Mouse (Mus musculus) frontal cortex, postnatal 14 days (tissue): ENCODE results near the gene Ranbp10.
"Not testable (repeated sequence)": the region's sequence is repeated elsewhere in the genome, so short reads cannot be mapped to it uniquely, and the experiment has no call there.

Source experiments
- DNase-seq, 2 experiments: peaks; one replicate each; pipeline ENCODE4 v3.0.0; 2022; ENCODE audit warnings: low spot score in 2 of 2

Ranbp10 gene

DNA sequence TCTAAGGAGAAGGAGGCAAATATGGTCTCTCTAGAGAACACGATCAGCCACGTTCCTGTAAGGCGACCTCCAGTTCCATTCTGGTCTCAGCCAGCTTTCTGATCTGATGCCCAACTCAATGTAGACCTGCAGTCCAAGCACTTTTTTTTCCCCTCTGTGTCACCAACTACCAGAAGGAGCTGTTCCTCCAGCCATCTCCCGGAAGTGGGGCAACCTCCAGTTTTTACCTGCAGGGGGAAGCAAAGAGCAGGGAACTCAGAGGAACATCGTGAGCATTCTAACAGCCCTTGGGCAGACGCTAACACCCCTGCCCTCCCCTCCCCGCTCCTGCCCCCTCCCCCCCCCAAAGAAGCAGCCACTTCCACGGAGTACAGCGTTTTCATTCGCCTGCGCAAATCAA, 8.2 kb upstream of the Ranbp10 start:
- DNase-seq: peak; percentile 40 to 54

DNA sequence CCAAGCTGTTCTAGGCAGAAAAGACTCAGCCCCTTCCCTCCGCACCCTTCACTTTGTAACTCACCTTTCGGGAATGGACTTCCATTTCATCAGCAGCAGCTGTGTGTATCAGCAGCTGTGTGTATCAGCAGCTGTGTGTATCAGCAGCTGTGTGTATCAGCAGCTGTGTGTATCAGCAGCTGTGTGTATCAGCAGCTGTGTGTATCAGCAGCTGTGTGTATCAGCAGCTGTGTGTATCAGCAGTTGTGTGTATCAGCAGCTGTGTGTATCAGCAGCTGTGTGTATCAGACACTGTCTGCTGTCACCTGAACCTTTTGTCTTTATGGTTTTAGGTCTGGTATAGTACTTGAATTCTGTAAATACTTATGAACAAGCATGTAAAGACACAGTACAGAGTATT, 6.6 kb upstream of the Ranbp10 start:
- not testable (repeated sequence) for DNase-seq

DNA sequence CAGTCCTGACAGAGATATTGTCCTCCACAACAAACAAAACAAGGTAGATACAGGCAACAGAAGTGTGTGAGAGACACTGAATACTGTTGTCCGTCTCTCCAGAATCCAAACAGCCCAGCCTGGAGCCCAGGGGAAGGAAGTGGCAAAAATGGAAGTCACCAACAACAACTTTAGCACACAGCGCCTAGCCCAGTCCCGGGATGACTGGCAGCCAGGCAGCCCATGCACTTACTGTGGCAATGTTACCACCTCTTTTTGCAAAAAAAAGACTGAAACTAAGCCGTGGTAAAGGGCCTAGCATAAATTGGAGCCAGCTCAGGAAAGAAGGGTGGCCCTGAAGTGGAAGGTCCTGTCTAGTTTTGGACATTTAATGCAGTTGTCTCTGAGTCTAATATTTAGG, 771 bp downstream of the Ranbp10 start:
- no peak for DNase-seq

DNA sequence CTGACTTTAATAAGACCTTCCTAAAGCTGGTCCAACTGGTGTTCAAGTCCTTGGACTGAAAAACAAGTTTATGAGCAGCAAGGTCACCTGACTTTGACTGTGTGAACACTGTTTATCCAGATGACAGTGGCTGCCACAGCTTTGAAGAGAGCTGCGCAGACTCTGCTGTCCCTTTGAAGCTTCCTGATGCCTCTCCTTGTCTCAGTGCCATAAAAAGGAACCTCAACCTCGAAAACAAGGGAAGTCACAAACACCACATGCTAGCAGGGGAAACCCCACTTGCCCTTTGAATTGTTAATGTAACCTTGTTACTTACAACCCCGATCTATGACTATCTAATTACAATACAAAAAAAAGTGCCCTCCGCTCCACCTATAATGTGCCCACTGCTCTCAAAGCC, 1.6 kb downstream of the Ranbp10 start:
- no peak for DNase-seq

DNA sequence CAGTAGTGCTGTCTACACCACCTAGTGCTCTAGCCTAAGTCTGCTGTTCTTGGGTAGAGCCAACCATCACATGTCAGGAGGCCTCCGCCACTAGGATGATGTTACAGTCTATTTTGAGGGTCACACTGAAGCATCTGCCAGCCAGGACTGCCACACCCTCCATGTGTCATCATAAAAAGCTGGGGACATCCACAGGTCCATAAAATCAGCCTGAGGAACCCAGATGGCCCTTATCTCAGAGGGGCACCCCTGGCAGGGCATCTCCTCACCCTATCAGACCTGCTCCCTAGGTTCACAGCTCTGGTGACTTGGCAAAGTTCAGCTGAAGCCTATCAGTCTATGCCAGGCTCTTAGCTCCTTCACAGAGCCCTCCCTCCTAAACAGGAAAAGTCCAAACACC, 6.2 kb downstream of the Ranbp10 start:
- no peak for DNase-seq

DNA sequence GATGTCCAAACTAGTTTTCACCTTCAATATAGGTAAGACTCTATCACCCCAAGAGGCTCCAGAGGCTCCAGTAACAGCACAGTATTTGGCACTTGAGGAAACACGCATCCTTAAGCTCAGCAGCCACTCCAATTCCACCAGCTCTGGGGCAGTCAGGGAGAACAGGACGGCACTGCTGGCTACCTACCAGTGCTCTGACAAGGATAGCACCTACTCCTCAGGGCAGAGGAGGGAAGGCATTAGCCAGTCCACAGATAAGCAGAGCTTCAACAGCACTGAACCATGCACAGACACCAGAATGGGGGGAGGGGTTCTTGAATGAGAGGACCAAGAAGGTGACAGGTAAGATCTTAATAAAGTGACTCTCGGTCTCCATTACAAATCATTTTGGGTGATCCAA, 7.5 kb downstream of the Ranbp10 start:
- no peak for DNase-seq

DNA sequence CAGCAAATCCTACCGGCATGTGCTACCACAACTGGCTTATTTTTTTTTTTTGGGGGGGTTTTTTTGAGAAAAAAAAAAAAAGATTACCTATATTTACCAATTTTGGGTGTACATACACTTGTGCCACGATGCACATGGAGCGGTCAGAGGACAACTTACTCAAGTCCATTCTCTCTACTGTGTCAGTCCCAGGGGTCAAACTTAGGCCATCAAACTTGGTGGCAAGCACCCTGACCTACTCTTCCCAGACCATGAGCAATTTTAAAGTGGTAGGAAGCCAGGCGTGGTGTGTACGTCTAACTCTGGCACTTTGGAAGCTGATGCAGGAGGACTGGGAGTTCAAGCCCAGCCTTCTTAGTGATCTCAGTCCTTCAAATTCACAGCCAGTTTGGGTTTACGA, 13.9 kb downstream of the Ranbp10 start:
- DNase-seq: no peak

DNA sequence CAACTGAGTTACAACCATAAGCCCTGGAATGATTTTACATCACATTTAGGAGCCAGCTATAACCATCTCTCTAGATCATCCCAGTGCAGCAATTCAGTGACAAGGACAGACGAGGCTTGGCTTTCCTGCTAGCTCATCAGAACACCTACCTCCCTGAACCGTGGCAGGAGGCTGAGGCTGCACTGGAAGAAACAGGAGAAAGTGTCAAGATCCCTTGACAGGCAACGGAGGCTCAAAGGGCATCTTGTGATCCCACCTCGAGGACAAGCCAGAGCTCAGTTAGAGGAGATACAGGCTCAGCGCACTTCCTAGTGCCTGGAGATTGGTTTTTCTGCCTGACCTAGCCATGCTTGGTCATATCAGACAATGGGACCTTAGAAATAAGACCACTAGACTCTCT, 14.6 kb downstream of the Ranbp10 start:
- DNase-seq: no peak

DNA sequence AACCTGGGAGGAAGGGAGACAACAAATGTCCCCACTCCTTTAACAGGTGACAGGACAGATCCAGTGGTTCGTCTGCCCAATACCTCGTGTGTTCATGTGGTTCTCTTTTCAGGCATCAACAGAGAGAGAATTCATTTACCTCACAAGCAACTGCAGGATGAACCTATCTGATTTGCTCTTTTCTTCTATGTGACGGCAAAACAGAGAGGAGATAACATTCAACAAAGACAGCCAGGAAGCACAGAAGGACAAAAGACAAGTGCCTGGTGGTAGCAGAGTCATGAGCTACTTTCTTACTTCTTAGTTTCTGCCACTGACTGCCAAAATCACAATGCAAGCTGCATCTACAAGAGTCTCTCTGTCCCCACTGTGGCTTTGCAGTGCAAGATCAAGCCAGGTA, 15.6 kb downstream of the Ranbp10 start:
- no peak for DNase-seq

DNA sequence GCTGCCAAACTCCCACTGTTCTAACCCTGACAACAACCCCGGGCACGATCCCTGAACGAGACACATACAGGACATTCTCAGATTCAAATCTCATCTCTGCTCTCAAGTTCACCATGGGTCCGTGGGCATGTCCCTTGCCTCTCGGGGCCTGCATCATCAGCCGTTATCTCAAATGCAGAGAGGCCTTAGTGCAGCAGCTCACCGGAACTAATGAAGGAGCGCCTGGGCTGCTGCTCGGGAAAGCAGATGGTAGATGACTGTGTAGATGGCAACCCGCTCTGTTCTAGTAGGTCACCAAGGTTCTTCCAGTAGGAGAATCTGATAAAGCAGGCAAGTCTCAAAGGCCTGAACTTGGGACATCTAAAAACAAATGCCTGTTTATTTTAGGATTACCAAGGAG, 16.1 kb downstream of the Ranbp10 start:
- no peak for DNase-seq

DNA sequence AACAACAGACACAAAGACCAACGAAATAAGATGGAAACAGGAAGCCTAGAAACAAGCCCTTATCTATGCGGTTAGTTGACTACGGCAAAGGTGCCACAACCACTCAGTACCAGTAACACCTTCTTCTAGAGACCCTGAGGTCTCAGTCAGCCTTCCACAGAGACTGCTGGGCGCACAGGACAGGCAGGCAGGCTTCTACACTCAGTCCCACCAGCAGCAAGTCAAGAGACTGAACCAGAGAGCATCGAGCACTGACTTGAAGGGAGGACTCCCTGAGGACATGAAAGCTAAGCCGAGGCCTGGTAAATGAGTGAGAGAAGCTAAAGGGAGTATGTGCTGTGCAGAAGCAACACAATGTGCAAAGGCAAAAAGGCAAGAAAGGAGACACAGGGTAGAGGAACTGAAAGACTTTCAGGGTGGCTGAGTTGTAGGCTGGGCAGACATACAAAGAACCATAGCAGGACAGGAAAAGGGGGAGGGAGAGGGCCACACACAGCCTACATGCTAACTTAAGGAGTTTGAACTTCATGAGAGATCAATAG, 16.8 kb downstream of the Ranbp10 start:
- DNase-seq: no peak

DNA sequence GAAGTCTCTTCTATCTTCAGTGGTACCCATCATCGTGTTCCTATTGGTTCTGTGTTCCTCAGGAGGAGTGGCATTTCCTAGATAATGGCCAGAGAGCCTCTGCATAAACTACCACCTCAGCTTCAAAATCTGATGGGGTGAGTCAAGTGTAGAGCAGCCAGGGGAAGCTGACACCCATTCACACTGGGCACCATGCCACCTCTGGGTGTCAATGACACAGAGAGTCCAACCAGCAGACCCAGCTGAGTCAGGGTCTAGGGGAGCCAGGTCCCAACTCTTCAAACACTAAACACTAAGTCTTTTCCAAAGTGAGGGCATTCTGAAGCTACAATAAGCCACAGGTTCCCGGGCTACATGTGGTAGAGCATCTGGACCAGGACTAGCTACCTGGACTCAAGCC, 18.7 kb downstream of the Ranbp10 start:
- no peak for DNase-seq

DNA sequence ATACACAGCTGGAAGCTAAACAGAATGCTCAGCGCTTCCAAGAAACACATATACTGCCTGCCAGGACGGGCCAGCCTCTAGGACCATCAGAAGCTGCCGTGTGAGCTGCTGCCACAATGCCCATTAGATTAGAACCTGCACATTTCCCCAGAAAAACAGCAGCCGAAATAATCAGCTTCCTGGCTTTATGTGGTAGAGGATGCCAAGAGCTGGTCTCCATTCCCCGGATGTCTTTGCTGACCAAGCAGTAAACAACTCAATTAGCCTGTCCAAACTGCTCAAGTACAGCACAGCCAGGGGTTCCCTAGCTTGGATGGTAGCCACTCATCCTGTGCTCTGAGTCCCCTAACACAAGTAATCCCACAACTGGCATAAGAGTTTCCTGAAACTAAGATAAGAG, 19.4 kb downstream of the Ranbp10 start:
- DNase-seq: no peak

DNA sequence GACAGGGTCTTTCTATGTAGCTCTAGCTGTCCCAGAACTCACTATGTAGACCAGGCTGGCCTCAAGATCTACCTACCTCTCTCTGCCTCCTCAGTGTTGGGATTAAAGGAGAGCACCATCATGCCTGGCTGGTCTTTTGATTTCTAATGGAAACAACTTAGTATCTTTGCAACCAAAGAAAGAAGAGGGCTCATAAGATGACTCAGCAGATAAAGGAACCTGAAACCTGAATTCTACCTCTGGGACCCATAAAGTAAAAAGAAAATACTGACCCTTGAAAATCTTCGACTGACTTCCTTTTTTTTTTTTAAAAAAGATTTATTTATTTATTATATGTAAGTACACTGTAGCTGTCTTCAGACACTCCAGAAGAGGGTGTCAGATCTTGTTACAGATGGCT, 21.2 kb downstream of the Ranbp10 start:
- DNase-seq: no peak

DNA sequence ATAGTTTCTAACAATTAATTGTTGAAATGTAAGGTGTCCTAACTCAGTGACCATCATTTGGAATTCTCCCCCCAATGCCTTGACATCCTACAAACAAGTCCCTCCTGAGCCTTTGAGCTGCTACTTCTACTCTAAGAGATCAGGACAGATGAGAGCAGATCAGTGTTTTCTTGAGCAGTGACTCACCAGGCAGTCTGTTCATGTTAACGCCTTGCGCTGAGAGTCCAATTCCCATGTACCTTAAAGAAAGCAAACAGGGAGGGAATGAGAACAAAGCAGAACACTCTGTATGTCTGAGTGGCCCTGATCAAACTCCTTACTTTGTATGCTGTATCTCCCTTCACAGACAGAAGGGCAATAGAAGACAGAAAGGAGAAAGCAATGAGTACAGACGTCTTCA, 21.8 kb downstream of the Ranbp10 start:
- DNase-seq: no peak

DNA sequence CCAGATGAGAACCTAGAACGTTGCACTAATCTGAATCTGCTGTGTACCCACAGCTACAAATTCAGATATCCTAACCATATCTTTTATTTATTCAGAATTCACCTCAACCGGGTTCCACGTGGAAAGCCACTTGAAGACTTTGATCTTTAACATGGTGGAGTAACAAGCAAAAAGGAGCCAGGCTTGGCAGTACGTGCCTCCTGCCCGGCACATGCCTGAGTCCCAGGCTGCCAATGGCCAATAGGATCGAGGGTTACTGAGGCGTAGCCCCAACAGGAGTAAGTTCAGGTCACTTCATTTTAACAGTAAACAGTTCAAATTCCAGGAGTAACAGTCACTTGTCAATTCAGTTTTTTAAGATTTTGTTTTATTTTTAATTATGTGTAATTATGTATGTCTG, 22.4 kb downstream of the Ranbp10 start:
- DNase-seq: no peak

DNA sequence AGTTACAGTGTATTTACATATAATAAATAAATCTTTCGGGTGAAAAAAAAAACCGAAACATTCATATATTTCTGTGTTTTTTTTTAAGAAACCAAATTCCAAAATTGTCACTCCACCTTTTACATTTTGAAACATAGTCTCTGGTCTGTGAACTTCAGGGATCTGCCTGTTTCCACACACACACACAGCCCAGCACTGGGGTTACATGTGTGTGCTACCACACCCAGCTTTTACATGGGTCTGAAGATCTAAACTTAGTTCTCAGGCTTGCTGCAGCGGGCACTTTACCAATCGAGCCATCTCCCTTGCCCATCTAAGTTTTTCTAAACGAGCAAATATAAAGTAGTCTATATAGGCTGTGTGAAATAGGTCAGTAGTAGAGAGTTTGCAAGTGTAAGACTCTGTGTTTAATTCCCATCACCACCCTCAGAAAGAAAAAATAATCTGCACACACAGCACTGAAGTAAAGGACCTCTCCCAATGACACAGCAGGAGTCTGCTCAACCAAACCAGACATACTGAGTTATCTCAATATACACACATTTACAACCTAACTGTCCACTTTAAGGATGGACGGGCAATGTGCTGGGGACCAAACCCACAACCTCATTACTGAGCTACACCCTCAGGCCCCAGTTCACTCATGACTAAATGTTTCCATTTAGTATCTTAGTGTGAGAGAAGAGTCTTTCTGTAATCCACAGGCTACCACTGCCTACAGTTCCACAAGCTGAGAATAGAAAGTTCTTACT, 25.8 kb downstream of the Ranbp10 start:
- DNase-seq: no peak

DNA sequence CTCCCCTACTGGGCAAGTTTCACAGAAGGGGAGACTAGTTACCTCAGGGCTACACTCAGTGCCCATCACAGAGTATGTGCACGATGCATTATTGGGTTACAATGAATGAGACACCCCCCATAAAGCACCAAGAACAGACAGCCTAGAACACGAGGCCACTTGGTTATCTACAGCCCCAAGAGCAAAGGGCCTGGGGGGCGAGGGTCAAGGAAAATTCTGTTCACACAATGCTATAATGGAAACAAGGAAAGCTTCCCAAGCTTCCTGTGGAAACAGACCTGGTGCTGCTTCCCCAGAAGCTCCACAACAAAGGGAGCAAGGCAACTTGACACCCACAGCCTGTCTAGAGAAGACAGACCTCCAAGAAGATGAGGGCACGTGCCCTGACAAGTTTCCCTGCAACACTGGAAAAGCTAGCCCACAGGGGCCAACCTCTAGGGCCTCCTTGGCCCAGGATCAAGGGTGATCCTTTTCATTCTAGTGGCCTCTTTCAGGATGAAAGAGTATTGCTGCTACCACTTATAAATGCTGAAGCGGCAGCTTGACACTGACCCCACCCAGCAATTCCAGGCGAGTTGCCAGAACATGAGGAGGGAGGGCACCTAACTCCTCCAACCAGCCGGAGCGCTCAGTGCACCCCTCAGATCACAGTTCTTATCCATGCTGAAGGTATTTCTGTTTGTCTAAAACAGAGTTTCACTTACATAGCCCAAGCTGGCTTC, 27.9 kb downstream of the Ranbp10 start:
- DNase-seq: peak; percentile 22 to 33

DNA sequence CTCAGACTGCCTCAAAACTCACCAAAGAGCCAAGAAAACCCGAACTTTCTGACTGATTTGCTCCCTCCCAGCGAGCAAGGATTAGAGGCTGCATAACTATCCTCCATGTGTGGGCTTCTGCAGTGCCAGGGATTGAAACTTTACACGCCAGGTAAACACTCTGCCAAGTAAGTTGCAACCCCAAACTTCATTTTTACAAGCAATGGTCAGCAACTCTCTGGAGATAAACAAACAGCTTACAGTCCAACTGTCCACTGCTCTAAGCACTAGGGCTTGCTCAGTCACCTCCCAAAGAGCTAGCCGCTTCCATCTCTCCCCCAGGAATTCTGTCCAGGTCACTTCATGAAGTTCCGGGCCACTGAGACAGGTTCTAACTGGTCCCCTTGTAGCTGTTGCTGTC, 28.7 kb downstream of the Ranbp10 start:
- DNase-seq: no peak

DNA sequence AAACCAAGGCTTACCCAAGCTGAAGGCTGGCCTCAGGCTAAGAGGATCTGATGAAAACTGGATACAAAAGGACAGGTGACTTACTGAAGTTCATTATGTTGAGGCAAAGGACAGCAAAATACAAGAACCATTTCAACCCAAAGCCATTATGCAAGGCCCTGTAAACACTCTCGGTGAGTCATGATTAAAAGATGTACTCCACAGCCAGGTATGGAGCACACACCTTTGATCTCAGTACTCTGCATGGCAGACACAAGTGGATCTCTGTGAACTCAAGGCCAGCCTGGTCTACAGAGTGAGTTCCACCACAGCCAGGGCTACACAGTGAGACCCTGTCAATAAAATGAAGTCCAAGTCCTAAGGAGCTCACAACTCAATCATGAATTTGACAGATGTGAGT, 31.4 kb downstream of the Ranbp10 start:
- DNase-seq: no peak

DNA sequence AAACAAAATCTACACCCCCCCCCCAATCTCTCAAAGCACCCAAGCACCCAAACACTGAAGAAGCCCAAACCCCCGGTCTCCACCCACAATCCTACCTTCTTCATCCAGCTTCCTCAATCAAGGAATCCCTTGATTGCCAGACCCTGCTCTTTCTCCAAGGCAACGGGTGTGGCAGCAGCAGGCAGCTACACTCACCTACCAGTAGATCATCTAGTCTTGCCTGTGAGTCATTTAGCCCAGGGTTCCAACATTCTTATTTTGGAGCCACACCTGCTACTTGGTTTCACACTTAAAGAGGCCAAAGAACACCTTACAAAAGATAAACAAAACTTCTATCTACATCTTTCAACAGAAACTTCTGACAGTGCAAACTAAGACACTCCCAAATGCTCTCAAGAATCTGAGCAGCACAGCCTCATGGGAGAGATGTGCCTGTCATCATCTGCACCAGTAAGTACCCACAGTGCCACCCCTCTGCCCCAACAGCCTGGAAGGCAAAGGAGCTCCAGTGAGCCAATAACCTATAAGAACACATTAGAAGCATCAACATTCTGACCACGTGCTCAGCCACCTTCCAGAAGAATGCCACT, 33.0 kb downstream of the Ranbp10 start:
- no peak for DNase-seq

DNA sequence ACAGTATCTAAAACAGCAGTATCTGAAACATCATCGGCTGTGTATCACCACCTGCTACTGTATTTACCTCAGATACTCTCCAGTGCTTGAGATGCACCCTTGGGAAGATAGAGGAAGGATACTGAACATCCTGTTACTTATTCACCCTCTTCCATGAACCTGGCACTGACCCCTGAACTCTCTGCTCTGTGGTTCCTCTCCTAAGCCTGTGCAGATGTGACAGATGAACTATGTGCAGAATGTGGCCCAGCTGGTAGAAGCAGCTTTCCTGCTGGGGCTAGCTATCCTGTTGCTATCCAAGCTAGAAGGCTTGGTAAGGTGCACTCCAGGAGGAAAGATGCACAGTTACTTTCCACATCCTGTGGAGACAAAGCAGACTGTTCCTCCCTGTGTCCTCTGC, 33.8 kb downstream of the Ranbp10 start:
- DNase-seq: no peak

DNA sequence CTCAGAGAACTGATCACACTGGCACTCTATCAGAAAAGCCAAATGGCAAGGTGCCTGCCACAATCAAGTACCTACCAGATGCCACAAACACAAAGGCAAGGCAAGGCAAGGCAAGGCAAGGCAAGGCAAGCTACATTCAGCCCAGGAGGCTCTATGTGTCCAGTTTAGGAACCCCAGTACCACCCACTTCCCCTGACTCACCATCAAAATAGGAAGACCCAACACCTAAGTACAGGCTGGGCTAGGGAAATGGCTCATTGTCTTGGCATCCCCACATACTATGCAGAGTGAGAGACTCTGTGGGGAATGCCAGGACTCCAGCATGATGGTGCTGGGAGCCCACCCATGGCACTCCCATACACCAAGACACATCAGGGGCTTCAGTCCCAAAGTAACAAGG, 37.5 kb downstream of the Ranbp10 start:
- DNase-seq: no peak
